Mouse (Mus musculus) forebrain, embryonic 16.5 days (tissue): ENCODE results near the gene Baz2b. TPM values are rescaled to one million over a fixed set of nuclear protein-coding genes. Genes with fewer than 3 reads are reported as not detected.
A peak's percentile ranks its signal among the peaks of the same experiment; 100 is the strongest.

Source experiments
- ATAC-seq: fragments of 200-750 bp; cut with Nextera tagmentation; 2 replicates; pipeline ENCODE4 v1.8.0; 2017; ENCODE audit warnings: mild to moderate bottlenecking, moderate library complexity
- H3K27ac ChIP-seq: fragments of 300-500 bp; sonication (generic); 2 replicates; pipeline ENCODE4 v1.5.1; 2014; ENCODE audit warnings: low read length, control low read depth
- H3K27me3 ChIP-seq: fragments of 300-500 bp; sonication (generic); replicated peaks from 2 replicates; pipeline ENCODE4 v1.6.1; 2014; ENCODE audit warnings: low read length; ENCODE audit not compliant: control insufficient read depth, insufficient read depth
- H3K36me3 ChIP-seq: fragments of 300-500 bp; sonication (generic); 2 replicates; pipeline ENCODE4 v1.6.1; 2014; ENCODE audit not compliant: control insufficient read depth, insufficient read depth
- H3K4me1 ChIP-seq: fragments of 300-500 bp; sonication (generic); replicated peaks from 2 replicates; pipeline ENCODE4 v1.6.1; 2014; ENCODE audit warnings: low read length; ENCODE audit not compliant: control insufficient read depth, insufficient read depth
- H3K4me2 ChIP-seq: fragments of 300-500 bp; sonication (generic); 2 replicates; pipeline ENCODE4 v1.6.1; 2014; ENCODE audit warnings: mild to moderate bottlenecking, low read length, control low read depth
- H3K4me3 ChIP-seq: fragments of 300-500 bp; sonication (generic); replicated peaks from 2 replicates; pipeline ENCODE4 v1.5.1; 2014; ENCODE audit warnings: mild to moderate bottlenecking, low read length, control low read depth
- H3K9ac ChIP-seq: fragments of 300-500 bp; sonication (generic); replicated peaks from 2 replicates; pipeline ENCODE4 v1.6.1; 2014; ENCODE audit warnings: low read depth, low read length, control low read depth
- H3K9me3 ChIP-seq: fragments of 300-500 bp; sonication (generic); 2 replicates; pipeline ENCODE4 v1.6.1; 2016; ENCODE audit warnings: low read length; ENCODE audit not compliant: control insufficient read depth
- WGBS: fragments of 180-500 bp; shearing (Covaris S2); extraction: QIAGEN DNeasy Blood & Tissue Kit; methylation state at CpG from one replicate; pipeline ENCODE4 v1.1.7; 2014; 5-methylcytosine and 5-hydroxymethylcytosine counted together
- polyA plus RNA-seq: library from polyadenylated mRNA; unstranded; fragments of >200 nt; fragmentation: Nextera tagmentation; extraction: Ambion mirVana; gene quantifications from 2 replicates; pipeline ENCODE4 v1.2.1, GENCODE M21; 2015

Baz2b gene
- polyA plus RNA-seq, 1 experiment from 2014 or later, result 70.2 TPM

- 17% methylated on average over 10 of the region's 10 CpGs for WGBS
- Histone ChIP-seq H3K9ac (no peak overlapping the region), H3K27ac (peak overlapping the region; percentile 47), H3K4me3 (no peak overlapping the region), H3K4me1 (peaks cover 34% of the 10 kb centered on the region), H3K36me3 (no peaks in the 10 kb centered on the region), H3K4me2 (peak overlapping the region; percentile 33), H3K27me3 (no peaks in the 10 kb centered on the region), H3K9me3 (no peaks in the 10 kb centered on the region)
- ATAC-seq, result peak; percentile 30
Observed at GRCm38 (mm10) chr2:60118684-60119558, 90.7 kb downstream of the Baz2b start.

- Histone ChIP-seq H3K27me3 (no peaks in the 10 kb centered on the region), H3K36me3 (no peaks in the 10 kb centered on the region), H3K9me3 (no peaks in the 10 kb centered on the region), H3K4me3 (no peak overlapping the region), H3K27ac (no peak overlapping the region), H3K9ac (no peak overlapping the region), H3K4me1 (peaks cover 38% of the 10 kb centered on the region), H3K4me2 (no peak overlapping the region)
- 62% methylated on average over 9 of the region's 9 CpGs for WGBS
- ATAC-seq, result no peak
Observed at GRCm38 (mm10) chr2:60117867-60118266, 91.8 kb downstream of the Baz2b start.

- no peak overlapping the region for H3K4me3 ChIP-seq
- ATAC-seq, result no peak
- no peaks in the 10 kb centered on the region for H3K9me3 ChIP-seq
- H3K4me1 ChIP-seq, result peaks cover 30% of the 10 kb centered on the region
- WGBS, result 19% methylated on average over 12 of the region's 12 CpGs
- no peaks in the 10 kb centered on the region for H3K36me3 ChIP-seq
- H3K4me2 ChIP-seq, result no peak overlapping the region
- no peak overlapping the region for H3K9ac ChIP-seq
- no peak overlapping the region for H3K27ac ChIP-seq
- H3K27me3 ChIP-seq, result no peaks in the 10 kb centered on the region
Observed at GRCm38 (mm10) chr2:60115891-60116554, 93.6 kb downstream of the Baz2b start.

- WGBS, result 85% methylated on average over 4 of the region's 4 CpGs
- no peak for ATAC-seq
- Histone ChIP-seq H3K27ac (no peak overlapping the region), H3K4me1 (peaks cover 24% of the 10 kb centered on the region), H3K4me2 (no peak overlapping the region), H3K36me3 (no peaks in the 10 kb centered on the region), H3K9me3 (no peaks in the 10 kb centered on the region), H3K4me3 (no peak overlapping the region), H3K27me3 (no peaks in the 10 kb centered on the region), H3K9ac (no peak overlapping the region)
Observed at GRCm38 (mm10) chr2:60114901-60115300, 94.7 kb downstream of the Baz2b start.

- H3K9ac ChIP-seq, result no peak overlapping the region
- no peaks in the 10 kb centered on the region for H3K36me3 ChIP-seq
- 80% methylated on average over 12 of the region's 12 CpGs for WGBS
- no peak for ATAC-seq
- H3K4me2 ChIP-seq, result no peak overlapping the region
- no peak overlapping the region for H3K4me3 ChIP-seq
- H3K27me3 ChIP-seq, result no peaks in the 10 kb centered on the region
- no peak overlapping the region for H3K27ac ChIP-seq
- H3K4me1 ChIP-seq, result peaks cover 20% of the 10 kb centered on the region
- H3K9me3 ChIP-seq, result no peaks in the 10 kb centered on the region
Observed at GRCm38 (mm10) chr2:60113661-60114560, 95.7 kb downstream of the Baz2b start.

GRCm38 (mm10) chr2:60112116-60112515 lies 97.5 kb downstream of the Baz2b start:
- no peak overlapping the region for H3K4me3 ChIP-seq
- no peak overlapping the region for H3K4me2 ChIP-seq
- H3K9me3 ChIP-seq, result no peaks in the 10 kb centered on the region
- H3K27me3 ChIP-seq, result no peaks in the 10 kb centered on the region
- WGBS, result 96% methylated on average over 2 of the region's 2 CpGs
- peaks cover 12% of the 10 kb centered on the region; the same call in 1 of the 2 replicates for H3K4me1 ChIP-seq
- no peak overlapping the region for H3K27ac ChIP-seq
- no peak overlapping the region for H3K9ac ChIP-seq
- H3K36me3 ChIP-seq, result no peaks in the 10 kb centered on the region
- ATAC-seq, result no peak

GRCm38 (mm10) chr2:60109001-60109400 lies 100.6 kb downstream of the Baz2b start:
- Histone ChIP-seq H3K4me3 (no peak overlapping the region), H3K9me3 (no peaks in the 10 kb centered on the region), H3K9ac (no peak overlapping the region), H3K27ac (no peak overlapping the region), H3K36me3 (no peaks in the 10 kb centered on the region), H3K4me1 (peaks cover 5% of the 10 kb centered on the region; the same call in 1 of the 2 replicates), H3K4me2 (no peak overlapping the region), H3K27me3 (no peaks in the 10 kb centered on the region)
- WGBS, result 85% methylated on average over 3 of the region's 3 CpGs
- ATAC-seq, result no peak

- H3K9me3 ChIP-seq, result no peaks in the 10 kb centered on the region
- no peak overlapping the region for H3K9ac ChIP-seq
- no peaks in the 10 kb centered on the region for H3K27me3 ChIP-seq
- 77% methylated on average over 4 of the region's 4 CpGs for WGBS
- H3K27ac ChIP-seq, result no peak overlapping the region
- ATAC-seq, result no peak
- H3K4me3 ChIP-seq, result no peak overlapping the region
- H3K4me2 ChIP-seq, result no peak overlapping the region
- H3K4me1 ChIP-seq, result no peaks in the 10 kb centered on the region
- no peaks in the 10 kb centered on the region for H3K36me3 ChIP-seq
Observed at GRCm38 (mm10) chr2:60096625-60097024, 113.0 kb downstream of the Baz2b start.

- no peak overlapping the region for H3K9ac ChIP-seq
- H3K9me3 ChIP-seq, result no peaks in the 10 kb centered on the region
- H3K36me3 ChIP-seq, result no peaks in the 10 kb centered on the region
- H3K4me1 ChIP-seq, result peaks cover 10% of the 10 kb centered on the region
- ATAC-seq, result peak; percentile 62
- H3K27me3 ChIP-seq, result no peaks in the 10 kb centered on the region
- no peak overlapping the region for H3K27ac ChIP-seq
- H3K4me2 ChIP-seq, result no peak overlapping the region
- WGBS, result 12% methylated on average over 6 of the region's 6 CpGs
- no peak overlapping the region for H3K4me3 ChIP-seq
Observed at GRCm38 (mm10) chr2:60090280-60090679, 119.4 kb downstream of the Baz2b start.
